Mouse (Mus musculus): ENCODE data around the gene Cdh13.

GRCm38 (mm10) chr8:118711631-118712030, 428.1 kb downstream of the Cdh13 start:
- TF ChIP-seq POLR2A (IDR thresholded peaks at IDR 0.05; ENCODE audit: borderline replicate concordance, extremely low read depth, low read depth, low read length) (no peak), CTCF (IDR thresholded peaks at IDR 0.05; ENCODE audit: insufficient read depth, low read length) (no peak)
